Mouse (Mus musculus) B cell, adult 67 days (primary cell): ENCODE data around the gene B3galnt1. TPM values are rescaled to one million over a fixed set of nuclear protein-coding genes. Genes with fewer than 3 reads are reported as not detected.

Source experiments
- total RNA-seq, 2 experiments: library from RNA; stranded (reverse); gene quantifications; 4 replicates each; pipeline ENCODE4 v1.2.4; 2023

Gene B3galnt1
- under 1 TPM; 0.27 to 0.61 TPM for total RNA-seq

GRCm38 (mm10) chr3:69598261-69599165 lies at the start of gene B3galnt1:
Gene B3galnt1, minus strand, starts transcription at chr3:69598960.

Other genes with a start within 250 kb of the B3galnt1 start
- 100 to 1,000 TPM in 1 of 2 experiments, 10 to 100 TPM in 1; 98.6 to 111 TPM for gene Nmd3, start 123.0 kb upstream of the B3galnt1 start, total RNA-seq